Mouse (Mus musculus): ENCODE measurements around the gene Fam227b. TPM values are rescaled to one million over a fixed set of nuclear protein-coding genes. Genes with fewer than 3 reads are reported as not detected.

The Fam227b gene
- polyA plus RNA-seq, 1 experiment from 2014 or later, result not detected

DNA sequence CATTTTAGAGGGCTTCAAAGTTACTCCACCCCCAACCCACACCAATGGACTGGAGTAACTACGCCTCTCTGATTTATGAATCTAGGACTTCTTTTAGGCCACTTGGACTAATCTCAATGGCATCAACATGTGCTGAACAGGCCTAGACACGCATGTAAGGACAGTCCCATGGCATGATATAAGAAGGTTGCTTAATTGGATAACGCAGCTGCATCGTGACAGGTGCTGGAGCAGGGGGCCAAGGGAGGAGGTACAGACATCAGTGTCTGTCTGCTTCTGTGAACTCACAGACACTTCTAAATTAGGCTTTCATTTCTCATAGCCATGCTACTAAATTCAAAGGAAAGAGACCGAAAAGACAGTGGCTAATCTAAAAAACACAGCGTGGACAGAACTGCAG, 110.6 kb downstream of the Fam227b start:
- 85% methylated on average over 6 of the region's 6 CpGs for WGBS
- H3K9ac ChIP-seq, result no peak overlapping the region
- DNase-seq (no peak), ATAC-seq (ENCODE audit: insufficient read depth) (no peak)
- no peak for TF ChIP-seq CTCF (IDR thresholded peaks at IDR 0.05; ENCODE audit: low read depth)
- no peak overlapping the region for H3K4me3 ChIP-seq (ENCODE audit: low read depth, low read length)
- H3K36me3 ChIP-seq (ENCODE audit: insufficient read depth), result no peaks in the 10 kb centered on the region
- peaks cover 5% of the 10 kb centered on the region; the same call in 1 of the 2 replicates for H3K4me1 ChIP-seq (ENCODE audit: insufficient read depth)
- no peaks in the 10 kb centered on the region for H3K27me3 ChIP-seq (ENCODE audit: insufficient read depth, low read length)
- H3K4me2 ChIP-seq, result no peak overlapping the region
- no peaks in the 10 kb centered on the region for H3K9me3 ChIP-seq (ENCODE audit: low read depth, low read length)
- H3K27ac ChIP-seq (ENCODE audit: low read depth), result no peak overlapping the region

GRCm38 (mm10) chr2:126040651-126041050, 111.2 kb downstream of the Fam227b start:
- no peak overlapping the region for H3K4me3 ChIP-seq (ENCODE audit: low read depth, low read length)
- no peak overlapping the region for H3K4me2 ChIP-seq
- H3K36me3 ChIP-seq (ENCODE audit: insufficient read depth), result no peaks in the 10 kb centered on the region
- no peak for TF ChIP-seq CTCF (IDR thresholded peaks at IDR 0.05; ENCODE audit: low read depth)
- H3K27ac ChIP-seq (ENCODE audit: low read depth), result no peak overlapping the region
- H3K4me1 ChIP-seq (ENCODE audit: insufficient read depth), result peaks cover 5% of the 10 kb centered on the region
- ATAC-seq (ENCODE audit: insufficient read depth), result no peak
- no peak overlapping the region for H3K9ac ChIP-seq
- 81% methylated on average over 2 of the region's 2 CpGs for WGBS
- no peaks in the 10 kb centered on the region for H3K9me3 ChIP-seq (ENCODE audit: low read depth, low read length)
- H3K27me3 ChIP-seq (ENCODE audit: insufficient read depth, low read length), result no peaks in the 10 kb centered on the region
- no peak for DNase-seq

DNA sequence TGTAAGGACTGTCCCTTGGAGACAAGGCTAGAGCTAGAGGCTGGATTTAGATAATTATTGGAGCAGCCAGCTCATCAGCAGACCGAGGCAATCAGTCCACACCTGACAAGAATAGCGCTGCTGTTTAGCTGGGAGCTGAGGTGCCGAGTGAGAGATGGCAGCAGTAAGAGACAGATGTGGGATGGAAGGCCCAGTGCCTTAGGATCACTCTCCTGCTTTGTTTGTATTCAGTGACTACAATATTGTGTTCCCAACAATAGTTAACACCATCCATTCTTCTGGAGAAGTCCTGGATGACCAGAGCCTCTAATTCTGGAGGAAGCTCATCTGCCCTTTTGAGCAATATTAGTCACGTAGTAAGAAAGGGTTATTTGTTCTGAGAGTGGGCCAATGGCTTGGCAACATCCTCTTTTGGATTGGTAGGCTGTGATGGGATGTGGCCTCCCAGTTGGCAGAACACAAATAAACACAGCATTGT, 112.4 kb downstream of the Fam227b start:
- H3K4me2 ChIP-seq, result 0 out of 2 replicates have a peak overlapping the region, but pooled peaks have one; percentile 7
- peaks cover 5% of the 10 kb centered on the region for H3K4me1 ChIP-seq (ENCODE audit: insufficient read depth)
- WGBS, result 33% methylated on average over 4 of the region's 4 CpGs
- no peaks in the 10 kb centered on the region for H3K9me3 ChIP-seq (ENCODE audit: low read depth, low read length)
- peak overlapping the region; percentile 69 for H3K27ac ChIP-seq (ENCODE audit: low read depth)
- no peak overlapping the region for H3K9ac ChIP-seq
- DNase-seq, result peak; percentile 88
- H3K27me3 ChIP-seq (ENCODE audit: insufficient read depth, low read length), result no peaks in the 10 kb centered on the region
- H3K36me3 ChIP-seq (ENCODE audit: insufficient read depth), result no peaks in the 10 kb centered on the region
- ATAC-seq (ENCODE audit: insufficient read depth), result peak; percentile 89
- no peak for TF ChIP-seq CTCF (IDR thresholded peaks at IDR 0.05; ENCODE audit: low read depth)
- no peak overlapping the region for H3K4me3 ChIP-seq (ENCODE audit: low read depth, low read length)

GRCm38 (mm10) chr2:126038221-126039000, 113.4 kb downstream of the Fam227b start:
- WGBS, result 71% methylated on average over 7 of the region's 7 CpGs
- Histone ChIP-seq H3K9me3 (ENCODE audit: low read depth, low read length) (no peaks in the 10 kb centered on the region), H3K4me3 (ENCODE audit: low read depth, low read length) (no peak overlapping the region), H3K9ac (no peak overlapping the region), H3K27ac (ENCODE audit: low read depth) (peak overlapping the region; percentile 69; the same call in 1 of the 2 replicates), H3K27me3 (ENCODE audit: insufficient read depth, low read length) (no peaks in the 10 kb centered on the region), H3K36me3 (ENCODE audit: insufficient read depth) (no peaks in the 10 kb centered on the region), H3K4me1 (ENCODE audit: insufficient read depth) (peaks cover 5% of the 10 kb centered on the region), H3K4me2 (peak overlapping the region; percentile 1; the same call in 1 of the 2 replicates)
- ATAC-seq (ENCODE audit: insufficient read depth), result no peak
- no peak for DNase-seq
- TF ChIP-seq CTCF (IDR thresholded peaks at IDR 0.05; ENCODE audit: low read depth), result no peak

- Histone ChIP-seq H3K9me3 (ENCODE audit: low read depth, low read length) (no peaks in the 10 kb centered on the region), H3K27ac (ENCODE audit: low read depth) (no peak overlapping the region), H3K4me1 (ENCODE audit: insufficient read depth) (peaks cover 5% of the 10 kb centered on the region), H3K4me3 (ENCODE audit: low read depth, low read length) (peak overlapping the region; percentile 9; the same call in 1 of the 2 replicates), H3K36me3 (ENCODE audit: insufficient read depth) (no peaks in the 10 kb centered on the region), H3K9ac (no peak overlapping the region), H3K4me2 (peak overlapping the region; percentile 48), H3K27me3 (ENCODE audit: insufficient read depth, low read length) (no peaks in the 10 kb centered on the region)
- ATAC-seq (ENCODE audit: insufficient read depth), result no peak
- no peak for DNase-seq
- TF ChIP-seq CTCF (IDR thresholded peaks at IDR 0.05; ENCODE audit: low read depth), result no peak
- WGBS, result 81% methylated on average over 4 of the region's 4 CpGs
Measured at GRCm38 (mm10) chr2:126036121-126036520, 115.7 kb downstream of the Fam227b start.

- Histone ChIP-seq H3K27me3 (ENCODE audit: insufficient read depth, low read length) (no peaks in the 10 kb centered on the region), H3K9me3 (ENCODE audit: low read depth, low read length) (no peaks in the 10 kb centered on the region), H3K36me3 (ENCODE audit: insufficient read depth) (no peaks in the 10 kb centered on the region), H3K27ac (ENCODE audit: low read depth) (peak overlapping the region; percentile 47; the same call in 1 of the 2 replicates), H3K4me3 (ENCODE audit: low read depth, low read length) (peak overlapping the region; percentile 17), H3K9ac (no peak overlapping the region), H3K4me2 (peak overlapping the region; percentile 48), H3K4me1 (ENCODE audit: insufficient read depth) (peaks cover 5% of the 10 kb centered on the region)
- TF ChIP-seq CTCF (IDR thresholded peaks at IDR 0.05; ENCODE audit: low read depth), result no peak
- DNase-seq, result peak; percentile 14
- no peak for ATAC-seq (ENCODE audit: insufficient read depth)
- 50% methylated on average over 15 of the region's 15 CpGs for WGBS
Measured at GRCm38 (mm10) chr2:126035013-126035770, 116.6 kb downstream of the Fam227b start.
